Mouse (Mus musculus) embryonic fibroblast, embryonic 13.5 days (primary cell): ENCODE data around the gene Cdh13.

Source experiments
- CTCF ChIP-seq: IDR thresholded peaks from 2 replicates; pipeline ENCODE4 v1.5.1; 2011; ENCODE audit warnings: mild to moderate bottlenecking, control low read depth, low read length, moderate library complexity, borderline replicate concordance; ENCODE audit not compliant: insufficient read depth
- POLR2A ChIP-seq: IDR thresholded peaks from 2 replicates; pipeline ENCODE4 v1.6.1; 2011; ENCODE audit warnings: low read depth, mild to moderate bottlenecking, control low read depth, low read length, moderate library complexity

- TF ChIP-seq CTCF (no peak), POLR2A (no peak)
These were observed 93.3 kb downstream of the Cdh13 start for GRCm38 (mm10) chr8:118376791-118377190.
